Mouse (Mus musculus) cerebellum, adult 2 months (tissue): Measurements from ENCODE around the gene Notch2.

Experiments
- CTCF ChIP-seq: fragments of 200-500 bp; IDR thresholded peaks from 2 replicates; pipeline ENCODE4 v1.5.1; 2011; ENCODE audit warnings: low read depth, mild to moderate bottlenecking, control low read depth, low read length, moderate library complexity, borderline replicate concordance; ENCODE audit not compliant: insufficient read depth
- POLR2A ChIP-seq: fragments of 200-500 bp; IDR thresholded peaks from 2 replicates; pipeline ENCODE4 v1.6.1; 2011; ENCODE audit warnings: low read length, control low read depth, borderline replicate concordance; ENCODE audit not compliant: insufficient read depth

- TF ChIP-seq POLR2A (no peak), CTCF (no peak)
These were observed 37.4 kb downstream of the Notch2 start for GRCm38 (mm10) chr3:98050492-98051406.
